Mouse (Mus musculus) large intestine, adult 2 months (tissue): ENCODE results near the gene Cacna1e. TPM values are rescaled to one million over a fixed set of nuclear protein-coding genes. Genes with fewer than 3 reads are reported as not detected.

Experiments
- DNase-seq: peaks from one replicate; pipeline ENCODE4 v3.0.0-alpha.2; 2012; ENCODE audit warnings: low read depth, low spot score
- WGBS: fragments of 180-500 bp; shearing (Covaris S2); methylation state at CpG from one replicate; pipeline ENCODE4 v1.1.7; 2018; 5-methylcytosine and 5-hydroxymethylcytosine counted together
- polyA plus RNA-seq: library from polyadenylated mRNA; depleted of rRNA; stranded (reverse); fragments of >200 nt; gene quantifications from 2 replicates; pipeline ENCODE4 v1.2.3, GENCODE M21; 2012

The Cacna1e gene
- polyA plus RNA-seq, 1 experiment = 0.82 TPM

DNA sequence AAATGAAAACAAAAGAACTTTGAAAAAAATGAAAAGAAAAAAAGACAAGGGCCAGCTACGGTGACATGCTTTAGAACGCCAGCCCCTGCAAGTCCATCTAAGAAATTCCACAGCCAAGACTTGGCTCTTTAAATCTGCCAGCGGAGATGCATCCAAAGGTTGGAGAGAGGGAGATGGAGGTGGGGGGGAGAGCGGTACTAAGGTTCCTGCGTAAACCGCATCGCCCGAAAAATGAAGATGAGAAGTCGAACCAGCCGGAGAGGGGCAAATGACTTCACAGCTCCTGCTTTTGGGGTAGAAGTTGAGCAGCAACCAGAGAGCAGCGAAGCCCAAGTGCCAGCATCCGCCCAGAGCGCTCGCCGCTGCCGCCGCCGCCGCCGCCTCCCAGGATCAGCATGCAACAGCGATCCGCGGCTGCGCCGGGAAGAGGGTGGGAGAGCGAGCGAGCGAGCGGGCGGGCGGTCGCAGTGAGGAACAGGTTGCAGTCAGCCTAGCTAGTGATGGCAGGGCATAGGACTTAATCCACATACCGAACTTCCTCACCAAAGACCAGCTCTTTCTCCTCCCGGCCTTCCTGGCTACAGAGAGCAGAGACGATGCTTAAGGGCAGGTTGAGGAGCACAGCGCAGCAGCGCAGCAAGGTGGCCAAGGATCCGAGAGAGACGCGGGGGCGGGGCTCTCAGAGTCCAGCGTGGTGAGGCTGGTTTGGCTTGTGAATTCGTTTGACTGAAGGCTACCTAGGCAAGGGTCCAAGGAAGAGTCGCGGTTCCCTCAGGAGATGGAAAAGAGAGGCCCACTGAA, 157.7 kb downstream of the Cacna1e start:
- WGBS = 2% methylated on average over 45 of the region's 45 CpGs
- no peak for DNase-seq

DNA sequence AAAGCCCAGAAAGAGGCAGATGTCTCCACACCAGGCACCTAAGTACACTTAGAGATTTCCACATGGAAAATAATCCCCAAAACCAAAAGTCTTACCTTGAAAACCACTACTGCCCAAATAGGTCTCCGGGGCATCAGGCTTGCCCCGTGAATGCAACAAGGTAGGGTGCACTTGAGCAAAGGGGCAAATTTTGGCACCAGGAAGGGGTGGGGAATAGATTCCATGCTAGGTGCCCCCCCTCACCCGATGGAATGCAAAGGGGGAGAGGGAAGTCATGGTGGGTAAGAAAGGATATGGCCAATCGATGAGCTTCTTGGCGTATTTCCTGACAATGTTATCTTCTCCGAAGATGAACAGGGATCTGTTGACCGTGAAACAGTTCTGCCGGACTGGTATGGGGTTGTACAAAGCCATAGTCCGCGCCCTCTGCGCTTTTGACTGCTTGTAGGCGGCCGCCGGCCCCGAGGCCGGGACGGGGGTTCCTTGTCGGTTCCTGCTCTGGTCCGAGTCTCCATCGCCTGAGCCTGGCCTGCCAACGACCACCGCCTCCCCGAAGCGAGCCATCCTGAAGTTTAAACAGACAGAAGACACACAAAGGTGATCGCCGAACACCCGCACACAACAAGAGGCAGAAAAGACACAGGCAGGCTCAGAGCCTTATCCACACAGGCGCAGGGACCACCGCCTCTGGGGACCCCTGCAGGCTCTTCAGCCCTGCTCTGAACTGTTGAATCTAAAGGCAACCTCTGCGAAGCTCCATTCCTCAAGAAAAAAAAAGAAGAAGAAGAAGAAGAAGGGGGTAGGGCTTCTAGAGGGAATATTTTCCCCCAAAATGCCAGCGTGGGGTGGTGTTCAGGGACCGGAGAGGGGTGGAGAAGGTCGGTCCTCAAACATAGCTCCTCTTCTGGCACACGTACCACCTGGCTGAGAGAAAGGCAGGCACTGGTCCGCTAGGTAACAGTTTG, 158.7 kb downstream of the Cacna1e start:
- no peak for DNase-seq
- 37% methylated on average over 35 of the region's 35 CpGs for WGBS

DNA sequence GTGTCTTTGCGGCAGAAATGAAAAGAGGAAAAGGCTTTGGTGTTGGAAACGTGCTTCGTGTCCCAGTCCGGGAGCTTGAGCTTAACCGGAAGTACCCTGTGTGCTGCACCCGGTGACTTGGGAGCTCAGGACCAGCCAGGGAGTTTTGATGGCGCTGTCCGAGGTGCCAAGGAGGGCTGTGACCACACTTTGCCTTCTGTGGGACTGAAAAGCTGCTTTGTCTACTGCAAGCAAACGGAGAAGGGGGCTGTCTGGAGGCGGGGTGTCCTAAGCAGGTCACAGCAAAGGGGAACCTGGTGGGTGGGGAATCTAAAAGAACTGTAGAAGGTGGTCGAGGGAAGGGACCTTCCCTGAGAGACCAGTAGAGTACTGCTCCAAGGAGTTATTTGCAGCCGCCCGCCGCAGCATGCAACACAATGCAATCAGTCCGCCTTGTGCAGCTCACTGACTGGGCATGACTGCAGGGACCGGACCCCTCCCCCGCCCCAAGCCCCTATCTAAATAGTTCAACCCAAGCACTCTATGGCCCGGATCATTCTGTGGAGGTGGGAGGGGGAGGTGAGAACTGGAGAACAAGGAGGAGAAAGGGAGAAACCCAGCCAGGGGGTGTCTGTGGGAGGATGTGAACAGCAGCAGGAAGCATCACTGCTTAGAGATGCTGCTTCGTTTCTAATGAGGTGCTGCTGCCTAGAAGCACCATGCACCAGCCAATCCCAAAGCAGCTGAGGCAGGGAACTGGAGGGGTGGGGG, 160.6 kb downstream of the Cacna1e start:
- DNase-seq = no peak
- WGBS = 16% methylated on average over 19 of the region's 19 CpGs

DNA sequence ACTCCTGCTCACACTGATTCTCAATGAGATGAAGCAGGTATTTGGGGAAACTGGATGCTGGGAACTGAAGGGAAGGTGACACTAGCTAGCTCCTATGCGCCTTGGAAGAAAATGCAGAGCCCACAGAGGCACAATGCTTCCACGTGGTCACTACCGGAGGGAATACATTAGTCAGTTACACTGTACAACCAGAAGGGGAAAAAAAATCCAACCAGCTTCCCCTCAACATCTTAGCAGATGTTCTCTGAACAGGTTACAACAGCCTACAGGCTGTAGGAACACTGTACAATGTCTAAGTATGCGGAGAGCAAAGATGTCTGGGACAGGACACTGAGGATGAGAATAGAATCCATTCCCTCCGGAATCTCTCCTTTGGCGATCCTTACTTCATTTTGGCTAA, 161.2 kb downstream of the Cacna1e start:
- DNase-seq = no peak
- WGBS = 48% methylated on average over 6 of the region's 6 CpGs

DNA sequence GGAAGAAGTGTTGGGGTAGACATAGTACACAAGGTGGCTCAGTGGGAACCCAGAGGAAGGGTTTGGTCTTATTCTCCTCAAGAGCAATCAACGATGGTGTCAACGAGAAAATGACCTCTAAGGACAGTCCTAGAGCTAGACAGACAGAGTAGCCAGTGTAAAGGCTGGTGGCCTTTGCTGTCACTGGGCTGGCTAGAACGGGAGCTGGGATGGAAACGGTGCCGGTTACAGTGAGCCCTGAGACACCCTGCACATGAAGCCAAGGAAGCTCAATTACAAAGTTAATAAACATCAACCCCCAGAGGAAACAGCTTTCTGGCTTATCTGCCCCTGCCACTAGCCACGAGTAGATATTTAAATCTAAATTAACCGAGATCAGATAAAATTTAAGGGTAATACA, 168.7 kb downstream of the Cacna1e start:
- DNase-seq = no peak
- 73% methylated on average over 7 of the region's 7 CpGs for WGBS

DNA sequence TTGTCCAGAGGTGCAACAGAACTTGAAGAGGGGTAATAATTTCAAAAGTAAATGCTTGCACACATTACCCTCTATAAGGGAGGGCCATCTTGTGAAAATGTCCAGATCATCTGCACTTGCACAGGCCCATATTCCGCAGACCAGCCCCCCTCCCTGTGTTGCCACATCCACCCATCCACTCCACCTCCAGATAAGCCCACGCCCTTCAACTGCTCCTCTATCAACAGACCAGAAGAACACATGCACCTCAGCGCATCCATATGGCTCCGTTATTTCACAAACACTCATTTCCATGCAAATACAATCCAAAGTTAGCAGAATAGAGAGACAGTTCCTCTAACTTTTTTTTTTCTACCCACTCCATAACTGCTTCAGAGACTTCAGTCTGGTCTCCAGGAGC, 171.6 kb downstream of the Cacna1e start:
- no peak for DNase-seq
- 81% methylated on average over 4 of the region's 4 CpGs for WGBS

- DNase-seq = no peak
- WGBS = 88% methylated on average over 4 of the region's 4 CpGs
Measured at GRCm38 (mm10) chr1:154707584-154708290, 176.6 kb downstream of the Cacna1e start.

- WGBS = 71% methylated on average over 8 of the region's 8 CpGs
- DNase-seq = no peak
Measured at GRCm38 (mm10) chr1:154706974-154707373, 177.3 kb downstream of the Cacna1e start.

- no peak for DNase-seq
- WGBS = 34% methylated on average over 7 of the region's 7 CpGs
Measured at GRCm38 (mm10) chr1:154705882-154706565, 178.3 kb downstream of the Cacna1e start.

DNA sequence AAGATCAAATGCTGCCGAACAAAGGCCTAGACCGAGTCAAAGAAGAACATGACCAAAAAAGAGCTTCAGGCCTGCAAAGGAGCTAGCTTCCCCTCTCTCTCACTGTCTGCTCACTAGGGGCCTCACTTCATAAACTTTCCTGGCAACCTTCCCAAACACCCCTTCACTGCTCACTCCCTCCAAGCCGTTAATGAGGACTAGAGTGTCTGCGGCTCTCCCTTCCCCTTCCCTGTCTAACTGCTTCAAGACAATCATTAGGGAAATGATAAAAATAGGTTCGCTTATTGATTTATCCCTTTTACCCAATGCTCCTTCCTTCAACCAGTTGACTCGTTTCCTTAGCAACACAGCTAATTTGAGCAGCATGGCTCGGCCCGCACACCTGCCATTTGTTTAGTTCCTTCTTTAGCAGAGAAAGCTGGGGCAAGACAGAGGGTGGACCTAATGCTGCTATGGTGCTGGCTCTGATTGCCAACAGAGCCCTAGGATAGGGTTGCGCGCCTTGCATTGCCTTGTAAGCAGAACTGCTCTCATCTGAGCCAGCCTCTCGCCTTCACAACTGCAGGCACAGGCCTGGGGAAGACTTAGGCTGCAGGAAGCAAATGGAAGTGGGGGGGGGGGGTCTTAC, 179.6 kb downstream of the Cacna1e start:
- 61% methylated on average over 11 of the region's 11 CpGs for WGBS
- DNase-seq = no peak

- WGBS = 78% methylated on average over 2 of the region's 2 CpGs
- no peak for DNase-seq
Measured at GRCm38 (mm10) chr1:154702623-154703022, 181.7 kb downstream of the Cacna1e start.

- no peak for DNase-seq
- WGBS = 52% methylated on average over 14 of the region's 14 CpGs
Measured at GRCm38 (mm10) chr1:154688876-154689665, 195.2 kb downstream of the Cacna1e start.

GRCm38 (mm10) chr1:154686861-154687260, 197.4 kb downstream of the Cacna1e start:
- no peak for DNase-seq
- 87% methylated on average over 6 of the region's 6 CpGs for WGBS

DNA sequence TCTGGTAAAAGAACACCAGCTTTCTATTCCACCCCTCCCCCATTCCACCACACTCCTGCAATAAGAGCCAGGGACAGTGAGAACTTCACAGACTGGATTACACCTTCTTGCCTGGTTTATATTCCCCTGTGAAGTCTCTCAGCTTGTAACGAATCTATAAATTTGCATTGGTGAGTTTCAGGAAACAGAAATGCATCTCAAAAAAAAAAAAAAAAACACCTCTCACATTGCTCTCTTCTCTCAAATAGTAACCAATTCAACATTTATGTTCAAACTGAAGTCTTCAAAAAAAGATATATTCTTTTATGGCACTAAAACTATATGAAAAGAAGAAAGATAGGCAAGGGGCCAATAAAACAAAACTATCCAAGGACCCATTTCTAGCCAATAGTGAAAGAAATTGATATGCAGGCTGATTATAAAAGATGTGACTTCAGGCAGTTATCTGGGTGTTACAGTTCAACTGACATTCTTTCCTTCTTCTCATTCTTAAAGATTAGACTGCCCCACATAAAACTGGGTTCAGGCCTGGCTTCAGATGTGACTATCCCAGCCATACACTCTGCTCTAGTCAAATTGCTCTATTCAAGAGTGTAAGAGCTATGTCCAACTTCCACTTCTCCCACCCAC, 200.7 kb downstream of the Cacna1e start:
- WGBS = 19% methylated on average over 1 of the region's 1 CpGs

DNA sequence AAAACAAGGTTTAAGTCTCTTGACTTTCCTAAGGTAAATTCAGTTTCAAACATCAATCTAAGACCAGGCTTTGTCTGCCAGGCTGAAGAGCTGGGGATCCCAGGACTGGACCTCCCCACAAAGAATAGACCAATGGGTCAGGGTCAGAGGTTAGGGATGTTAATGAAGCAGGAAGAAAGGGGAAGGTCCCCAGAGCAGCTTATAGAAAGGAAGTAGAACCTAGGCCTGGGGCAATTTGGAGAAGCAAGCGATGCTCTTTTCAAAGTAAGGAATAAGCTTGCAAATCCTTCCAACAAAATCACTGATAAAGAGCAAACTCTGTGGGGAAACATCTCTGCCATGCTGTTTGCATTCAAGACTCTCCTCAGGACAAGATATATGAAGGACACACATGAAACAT, 205.3 kb downstream of the Cacna1e start:
- no peak for DNase-seq
- 84% methylated on average over 1 of the region's 1 CpGs for WGBS

More for the DNA sequence above, 200.7 kb downstream of the Cacna1e start:
- no peak for DNase-seq

DNA sequence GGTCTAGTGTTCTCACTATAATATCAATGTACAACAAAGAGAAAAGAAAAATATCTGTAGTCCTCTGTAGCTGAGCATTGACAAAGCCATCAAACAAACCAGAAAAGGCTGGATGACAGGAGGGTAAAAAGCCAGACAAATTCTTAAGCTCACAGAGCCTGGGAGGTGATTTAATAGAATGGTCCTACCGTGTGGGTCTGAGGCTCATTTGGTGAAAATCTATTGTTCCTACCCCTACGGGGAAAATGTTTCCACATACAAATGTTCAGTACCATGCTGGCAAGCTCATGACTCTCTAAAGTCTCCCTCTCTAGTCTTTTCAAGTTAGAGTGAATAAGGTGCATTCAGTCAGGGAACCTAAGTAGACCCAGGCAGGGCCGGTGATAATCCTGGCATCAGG, 206.2 kb downstream of the Cacna1e start:
- 94% methylated on average over 3 of the region's 3 CpGs for WGBS
- DNase-seq = no peak

- 70% methylated on average over 2 of the region's 2 CpGs for WGBS
- DNase-seq = no peak
Measured at GRCm38 (mm10) chr1:154677677-154678076, 206.6 kb downstream of the Cacna1e start.
